Mouse (Mus musculus): Measurements from ENCODE around the gene Arx. TPM values are rescaled to one million over a fixed set of nuclear protein-coding genes. Genes with fewer than 3 reads are reported as not detected.

Gene Arx
- not detected in 2 replicates for polyA plus RNA-seq (2015; fragmentation: Nextera tagmentation; extraction: Ambion mirVana)

- peak; percentile 69 for DNase-seq (ENCODE audit: low spot score)
Measured at GRCm38 (mm10) chrX:93286291-93286893, at the start of gene Arx. Gene Arx, plus strand, starts transcription at chrX:93286445.

DNA sequence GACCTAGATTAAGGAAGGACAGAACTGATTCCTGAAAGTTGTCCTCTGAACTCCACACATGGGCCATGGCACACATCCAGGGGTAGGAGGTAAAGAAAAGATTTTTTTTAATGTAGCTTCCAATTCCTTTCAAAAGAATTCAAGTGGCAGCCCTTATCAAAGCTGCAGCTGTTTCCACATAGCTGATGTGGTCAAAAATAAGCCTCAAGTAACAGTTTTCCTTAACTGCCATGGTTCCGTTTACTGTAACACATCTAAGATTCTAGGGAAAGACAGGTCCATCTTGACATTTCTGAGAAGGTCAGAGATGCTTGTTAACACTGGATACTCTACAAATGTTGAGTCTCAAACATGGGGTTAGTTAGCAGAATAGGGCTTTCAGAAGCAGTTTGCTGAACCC is 34.9 kb upstream of the Arx start:
- DNase-seq (ENCODE audit: low spot score) = no peak

GRCm38 (mm10) chrX:93275689-93276088 is 10.6 kb upstream of the Arx start:
- no peak for DNase-seq (ENCODE audit: low spot score)

- no peak for DNase-seq (ENCODE audit: low spot score)
Measured at GRCm38 (mm10) chrX:93279940-93280339, 6.3 kb upstream of the Arx start.

GRCm38 (mm10) chrX:93281028-93281723 is 5.1 kb upstream of the Arx start:
- DNase-seq (ENCODE audit: low spot score) = peak; percentile 47

- no peak for DNase-seq (ENCODE audit: low spot score)
Measured at GRCm38 (mm10) chrX:93281756-93282155, 4.5 kb upstream of the Arx start.

GRCm38 (mm10) chrX:93285091-93285490 is 1.2 kb upstream of the Arx start:
- DNase-seq (ENCODE audit: low spot score) = no peak

DNA sequence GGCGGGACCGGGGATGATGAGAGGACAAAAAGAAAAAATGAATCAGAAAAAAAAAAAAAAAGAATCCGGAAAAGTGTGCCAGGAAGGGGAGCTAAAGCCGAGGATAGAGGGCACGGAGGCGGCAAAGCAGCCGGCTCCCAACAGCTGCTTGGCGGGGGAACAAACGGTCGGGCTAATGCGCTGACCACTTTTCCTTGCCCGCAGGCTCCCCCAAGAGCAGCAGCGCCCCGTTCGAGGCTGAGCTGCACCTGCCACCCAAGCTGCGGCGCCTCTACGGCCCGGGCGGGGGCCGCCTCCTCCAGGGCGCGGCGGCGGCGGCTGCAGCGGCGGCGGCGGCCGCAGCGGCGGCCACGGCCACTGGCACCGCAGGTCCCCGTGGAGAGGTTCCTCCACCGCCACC is 2.1 kb downstream of the Arx start:
- DNase-seq (ENCODE audit: low spot score) = no peak

- DNase-seq (ENCODE audit: low spot score) = no peak
Measured at GRCm38 (mm10) chrX:93289076-93289475, 2.8 kb downstream of the Arx start.

GRCm38 (mm10) chrX:93289851-93290380 is 3.7 kb downstream of the Arx start:
- no peak for DNase-seq (ENCODE audit: low spot score)

DNA sequence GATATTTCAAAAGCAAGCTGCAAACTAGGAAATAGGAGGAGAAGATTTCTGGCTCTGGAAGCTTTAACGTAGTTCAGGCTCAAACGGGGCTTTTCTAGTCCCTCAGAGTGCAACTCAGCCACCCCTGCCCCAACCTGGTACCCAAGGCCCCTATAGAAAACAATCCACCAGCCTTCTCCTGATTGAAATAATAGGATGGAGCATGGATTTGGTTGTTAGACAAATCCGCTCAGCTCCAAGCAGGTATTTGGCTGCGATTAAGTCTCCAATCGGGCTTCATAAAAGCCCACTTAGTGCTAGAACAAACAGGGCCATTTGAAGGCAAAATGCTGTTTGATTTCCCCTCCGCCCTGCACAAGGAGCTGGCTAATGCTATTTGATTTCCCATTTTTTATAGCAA is 5.8 kb downstream of the Arx start:
- DNase-seq (ENCODE audit: low spot score) = no peak

GRCm38 (mm10) chrX:93294736-93295490 is 8.7 kb downstream of the Arx start:
- DNase-seq (ENCODE audit: low spot score) = no peak

DNA sequence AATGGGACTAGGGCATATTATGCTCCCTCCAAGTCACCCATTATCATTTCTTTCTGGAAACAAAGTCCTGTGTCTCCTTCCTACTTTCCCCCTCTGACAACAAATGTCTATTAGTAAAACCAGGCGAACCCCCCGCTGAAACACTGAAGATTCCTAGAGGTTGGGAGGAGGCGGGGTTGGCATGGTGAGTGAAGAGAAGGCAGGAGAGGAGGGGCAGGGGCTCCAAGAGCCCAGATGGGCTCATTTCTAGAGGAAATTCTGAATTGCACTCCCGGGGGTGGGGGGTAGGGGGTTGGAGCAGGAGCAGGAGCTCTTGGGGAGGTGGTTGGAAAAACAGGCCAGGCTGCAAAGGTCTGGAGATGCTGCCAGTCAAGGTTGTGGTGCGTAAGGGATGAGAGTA is 9.6 kb downstream of the Arx start:
- no peak for DNase-seq (ENCODE audit: low spot score)

DNA sequence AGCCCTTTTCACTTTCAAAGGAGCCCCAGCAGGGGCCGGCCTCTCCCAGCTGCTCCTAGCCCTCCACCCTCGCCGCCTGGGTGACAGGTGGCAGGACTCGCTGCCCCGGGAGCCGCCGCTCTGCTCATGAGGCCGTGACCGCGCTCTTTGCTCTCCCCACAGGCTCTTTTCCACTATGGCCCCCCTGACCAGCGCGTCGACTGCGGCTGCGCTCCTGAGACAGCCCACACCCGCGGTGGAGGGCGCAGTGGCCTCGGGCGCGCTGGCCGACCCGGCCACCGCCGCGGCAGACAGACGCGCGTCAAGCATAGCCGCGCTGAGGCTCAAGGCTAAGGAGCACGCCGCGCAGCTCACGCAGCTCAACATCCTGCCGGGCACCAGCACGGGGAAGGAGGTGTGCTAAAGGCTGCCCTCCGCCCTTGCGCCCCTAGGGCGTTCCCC is 10.8 kb downstream of the Arx start:
- no peak for DNase-seq (ENCODE audit: low spot score)

DNA sequence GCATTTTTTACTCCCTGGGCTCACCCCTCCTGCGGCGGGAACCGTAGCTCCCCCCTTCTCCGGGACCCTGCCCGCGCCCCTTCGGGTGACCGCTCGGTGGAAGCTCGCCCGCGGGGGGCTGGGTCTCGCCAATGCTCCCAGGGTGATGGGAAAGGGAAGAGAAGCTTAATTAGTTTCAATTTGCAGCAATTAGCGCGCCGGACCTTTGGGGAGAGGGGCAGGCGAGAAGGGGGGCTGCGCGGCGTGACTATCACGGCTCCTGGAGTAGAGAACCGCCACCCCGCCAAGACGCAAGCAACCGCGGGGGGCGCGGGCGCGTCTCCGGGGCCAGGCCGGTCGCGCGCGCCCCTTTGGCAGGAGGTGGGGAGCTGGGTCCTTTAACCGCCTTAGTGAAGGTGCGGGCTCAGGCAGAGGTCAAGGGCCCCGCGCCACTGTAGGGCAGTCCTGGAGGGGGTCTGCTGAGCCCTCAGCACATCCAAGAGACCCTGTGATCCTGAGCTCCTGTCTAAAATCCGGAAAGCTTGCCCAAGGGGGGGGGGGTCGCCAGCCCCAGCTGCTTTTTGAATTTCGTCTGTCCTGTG is 12.9 kb downstream of the Arx start:
- DNase-seq (ENCODE audit: low spot score) = no peak

DNA sequence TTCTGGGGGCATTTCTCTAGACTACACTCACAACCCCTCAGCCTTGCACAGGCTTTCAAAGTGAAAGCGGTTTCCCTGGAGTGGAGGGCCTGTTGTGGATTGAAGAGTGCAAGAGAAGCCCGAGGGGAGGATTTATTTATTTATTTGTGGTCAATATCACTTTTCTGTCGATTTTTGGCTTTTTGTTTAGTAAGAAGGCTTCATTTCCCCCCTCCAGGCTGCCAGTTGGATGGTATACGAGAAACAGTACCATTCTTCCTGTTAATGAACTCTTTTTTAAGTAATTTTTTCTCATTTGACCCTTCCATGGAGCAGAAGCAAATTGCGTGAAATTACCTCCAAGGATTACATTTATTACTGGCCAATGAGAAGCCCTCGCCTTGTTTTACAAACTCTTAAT is 13.5 kb downstream of the Arx start:
- no peak for DNase-seq (ENCODE audit: low spot score)

GRCm38 (mm10) chrX:93300183-93300815 is 14.1 kb downstream of the Arx start:
- DNase-seq (ENCODE audit: low spot score) = no peak

- no peak for DNase-seq (ENCODE audit: low spot score)
Measured at GRCm38 (mm10) chrX:93301798-93302197, 15.6 kb downstream of the Arx start.

DNA sequence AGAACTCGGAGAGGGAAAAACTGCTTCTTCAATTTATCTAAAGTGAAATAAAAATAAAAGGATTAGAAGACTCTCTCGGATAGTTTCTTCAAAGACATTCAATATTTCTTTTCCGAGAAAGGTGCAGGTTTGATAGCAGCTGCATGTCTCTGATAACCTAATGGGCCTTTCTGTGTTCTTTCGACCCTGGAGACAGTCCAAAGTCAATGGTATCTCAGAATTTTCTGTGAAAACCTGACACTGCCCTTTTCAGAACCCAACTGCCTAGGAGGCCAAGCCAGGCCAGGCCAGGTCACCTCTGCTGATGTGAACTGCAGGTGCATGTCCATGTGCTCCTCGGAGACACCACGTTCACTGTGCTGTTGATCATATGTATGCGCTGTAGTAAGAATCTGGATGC is 19.5 kb downstream of the Arx start:
- DNase-seq (ENCODE audit: low spot score) = no peak

GRCm38 (mm10) chrX:93317577-93317976 is 31.3 kb downstream of the Arx start:
- no peak for DNase-seq (ENCODE audit: low spot score)

DNA sequence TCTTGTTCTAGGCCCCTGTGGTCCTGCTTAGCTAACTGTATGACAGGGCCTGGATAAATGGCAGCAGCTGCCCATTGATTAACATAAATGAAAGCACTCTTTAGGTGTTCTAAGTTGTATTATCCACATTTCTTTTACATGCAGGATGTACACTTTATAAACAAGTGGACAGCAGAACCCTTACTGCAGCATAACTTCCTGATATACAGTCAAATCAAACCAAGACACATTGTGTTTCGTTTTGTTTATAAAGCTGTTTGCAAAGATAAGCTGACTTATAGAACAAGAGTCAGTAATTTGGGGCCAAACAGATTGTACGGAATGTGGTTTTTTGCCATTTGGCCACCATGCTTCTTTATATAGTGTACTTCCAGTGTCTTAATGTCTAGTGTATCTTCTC is 33.7 kb downstream of the Arx start:
- DNase-seq (ENCODE audit: low spot score) = no peak

All from thymus, postnatal 0 days (tissue).